ENCODE assay signal across 8 mouse cellular contexts in genomic region chr1:34678734-34679068, GRCm38 (mm10).
DNase-seq lines count a peak whose midpoint lies in the region; ATAC-seq lines count a peak whose summit lies in the region.

No protein-coding gene starts in this region.

- 3% methylated on average over 9 of the region's 9 CpGs for WGBS in lung, embryonic 15.5 days
- WGBS in forebrain, embryonic 10.5 days, result 2% methylated on average over 9 of the region's 9 CpGs
- 0% methylated on average over 9 of the region's 9 CpGs for WGBS in neural tube, embryonic 13.5 days

- H3K27me3 ChIP-seq in lung, embryonic 15.5 days, result peaks cover 43% of the 10 kb centered on the region
- peaks cover 64% of the 10 kb centered on the region for H3K27me3 ChIP-seq in forebrain, embryonic 10.5 days (ENCODE audit: poor library complexity, severe bottlenecking)
- peaks cover 42% of the 10 kb centered on the region for H3K27me3 ChIP-seq in neural tube, embryonic 13.5 days

- no peaks in the 10 kb centered on the region for H3K9me3 ChIP-seq in lung, embryonic 15.5 days
- no peaks in the 10 kb centered on the region for H3K9me3 ChIP-seq in forebrain, embryonic 10.5 days
- H3K9me3 ChIP-seq in neural tube, embryonic 13.5 days, result no peaks in the 10 kb centered on the region

- H3K4me2 ChIP-seq in lung, embryonic 15.5 days, result peak overlapping the region; percentile 89
- peak overlapping the region; percentile 93 for H3K4me2 ChIP-seq in neural tube, embryonic 13.5 days

- no peak overlapping the region for H3K9ac ChIP-seq in lung, embryonic 15.5 days
- peak overlapping the region; percentile 77 for H3K9ac ChIP-seq in neural tube, embryonic 13.5 days

- DNase-seq in lung, postnatal 36 days, result no peak
- no peak for DNase-seq in forebrain, embryonic 10.5 days (ENCODE audit: extremely low spot score, low spot score)
- peak; percentile 7 for DNase-seq in kidney, postnatal 14 days
- DNase-seq in yolk sac, embryonic 10.5 days (ENCODE audit: low spot score), result no peak
- no peak for DNase-seq in layer of hippocampus, adult 9-10 months (ENCODE audit: low spot score)
- DNase-seq in cerebellum, adult 11 months, result no peak

- 0 out of 2 replicates have a peak, but pooled peaks have one; percentile 20 for ATAC-seq in lung, embryonic 15.5 days (ENCODE audit: borderline replicate concordance, extremely low read depth, low FRiP score, low TSS enrichment)
- ATAC-seq in neural tube, embryonic 13.5 days (ENCODE audit: low read depth), result peak; percentile 47; the same call in 1 of the 2 replicates

- peak overlapping the region; percentile 43 for H3K4me3 ChIP-seq in lung, embryonic 15.5 days
- peak overlapping the region; percentile 64 for H3K4me3 ChIP-seq in forebrain, embryonic 10.5 days
- H3K4me3 ChIP-seq in neural tube, embryonic 13.5 days, result peak overlapping the region; percentile 51

- peaks cover 16% of the 10 kb centered on the region for H3K4me1 ChIP-seq in lung, embryonic 15.5 days
- peaks cover 19% of the 10 kb centered on the region for H3K4me1 ChIP-seq in forebrain, embryonic 10.5 days
- peaks cover 47% of the 10 kb centered on the region for H3K4me1 ChIP-seq in neural tube, embryonic 13.5 days (replicated peaks)

- H3K27ac ChIP-seq in lung, embryonic 15.5 days, result no peak overlapping the region
- no peak overlapping the region for H3K27ac ChIP-seq in forebrain, embryonic 10.5 days
- no peak overlapping the region for H3K27ac ChIP-seq in neural tube, embryonic 13.5 days (replicated peaks)

- no peaks in the 10 kb centered on the region for H3K36me3 ChIP-seq in lung, embryonic 15.5 days
- H3K36me3 ChIP-seq in forebrain, embryonic 10.5 days (replicated peaks), result no peaks in the 10 kb centered on the region
- no peaks in the 10 kb centered on the region for H3K36me3 ChIP-seq in neural tube, embryonic 13.5 days
